Mouse (Mus musculus) natural killer cell, adult 2 months (primary cell): Measurements from ENCODE around the gene Apba2.

Experiments
- DNase-seq, 2 experiments: peaks; one replicate each; pipeline ENCODE4 v3.0.0; 2022; ENCODE audit warnings: low spot score in 2 of 2

Gene Apba2

GRCm38 (mm10) chr7:64531297-64531696 lies 29.8 kb downstream of the Apba2 start:
- no peak for DNase-seq

- DNase-seq = no peak
These were observed 31.9 kb downstream of the Apba2 start for GRCm38 (mm10) chr7:64533374-64533773.

- DNase-seq = no peak
These were observed 33.8 kb downstream of the Apba2 start for GRCm38 (mm10) chr7:64535269-64535668.

GRCm38 (mm10) chr7:64539450-64540148 lies 38.1 kb downstream of the Apba2 start:
- DNase-seq = no peak

GRCm38 (mm10) chr7:64546801-64547200 lies 45.3 kb downstream of the Apba2 start:
- no peak for DNase-seq

- DNase-seq = no peak
These were observed 49.4 kb downstream of the Apba2 start for GRCm38 (mm10) chr7:64550856-64551255.

GRCm38 (mm10) chr7:64552523-64553190 lies 51.2 kb downstream of the Apba2 start:
- no peak for DNase-seq

- DNase-seq = no peak
These were observed 60.4 kb downstream of the Apba2 start for GRCm38 (mm10) chr7:64561711-64562498.

- DNase-seq = no peak
These were observed 63.5 kb downstream of the Apba2 start for GRCm38 (mm10) chr7:64564891-64565571.

GRCm38 (mm10) chr7:64566371-64567243 lies 65.1 kb downstream of the Apba2 start:
- DNase-seq = no peak

- DNase-seq = no peak
These were observed 67.2 kb downstream of the Apba2 start for GRCm38 (mm10) chr7:64568722-64569121.

- DNase-seq = no peak
These were observed 68.2 kb downstream of the Apba2 start for GRCm38 (mm10) chr7:64569676-64570075.

- no peak for DNase-seq
These were observed 69.4 kb downstream of the Apba2 start for GRCm38 (mm10) chr7:64570914-64571313.

- no peak for DNase-seq
These were observed 72.6 kb downstream of the Apba2 start for GRCm38 (mm10) chr7:64574144-64574543.

- no peak for DNase-seq
These were observed 75.0 kb downstream of the Apba2 start for GRCm38 (mm10) chr7:64576519-64576951.

- no peak for DNase-seq
These were observed 76.7 kb downstream of the Apba2 start for GRCm38 (mm10) chr7:64578176-64578575.

GRCm38 (mm10) chr7:64579887-64580286 lies 78.4 kb downstream of the Apba2 start:
- DNase-seq = no peak

- no peak for DNase-seq
These were observed 78.8 kb downstream of the Apba2 start for GRCm38 (mm10) chr7:64580293-64580692.

GRCm38 (mm10) chr7:64582358-64582757 lies 80.9 kb downstream of the Apba2 start:
- DNase-seq = no peak

- DNase-seq = no peak
These were observed 82.2 kb downstream of the Apba2 start for GRCm38 (mm10) chr7:64583670-64584121.

GRCm38 (mm10) chr7:64586133-64586532 lies 84.6 kb downstream of the Apba2 start:
- no peak for DNase-seq
